Mouse (Mus musculus) brain, adult 2 months (tissue): ENCODE data around the gene Gjb5.

Source experiments
- DNase-seq: peaks from one replicate; pipeline ENCODE4 v3.0.0; 2011; ENCODE audit warnings: low read depth, low spot score

Gjb5 gene

GRCm38 (mm10) chr4:127358018-127358417 lies at the start of gene Gjb5:
Gjb5 (minus strand) TSS chr4:127358181.
- no peak for DNase-seq

- DNase-seq = peak; percentile 48
Measured at GRCm38 (mm10) chr4:127402614-127403013, 44.6 kb upstream of the Gjb5 start.

GRCm38 (mm10) chr4:127402166-127402565 lies 44.2 kb upstream of the Gjb5 start:
- peak; percentile 68 for DNase-seq

- peak; percentile 95 for DNase-seq
Measured at GRCm38 (mm10) chr4:127400165-127401145, 42.5 kb upstream of the Gjb5 start.

GRCm38 (mm10) chr4:127395591-127395990 lies 37.6 kb upstream of the Gjb5 start:
- DNase-seq = no peak

GRCm38 (mm10) chr4:127389645-127390044 lies 31.7 kb upstream of the Gjb5 start:
- peak; percentile 71 for DNase-seq

- no peak for DNase-seq
Measured at GRCm38 (mm10) chr4:127377344-127377743, 19.4 kb upstream of the Gjb5 start.

GRCm38 (mm10) chr4:127375541-127376177 lies 17.7 kb upstream of the Gjb5 start:
- DNase-seq = peak; percentile 24

GRCm38 (mm10) chr4:127374645-127375044 lies 16.7 kb upstream of the Gjb5 start:
- no peak for DNase-seq

GRCm38 (mm10) chr4:127373491-127373890 lies 15.5 kb upstream of the Gjb5 start:
- no peak for DNase-seq

- DNase-seq = no peak
Measured at GRCm38 (mm10) chr4:127371546-127371945, 13.6 kb upstream of the Gjb5 start.

GRCm38 (mm10) chr4:127370447-127370846 lies 12.5 kb upstream of the Gjb5 start:
- no peak for DNase-seq

- DNase-seq = peak; percentile 73
Measured at GRCm38 (mm10) chr4:127368379-127368973, 10.5 kb upstream of the Gjb5 start.

GRCm38 (mm10) chr4:127365834-127366233 lies 7.9 kb upstream of the Gjb5 start:
- no peak for DNase-seq

- peak; percentile 11 for DNase-seq
Measured at GRCm38 (mm10) chr4:127365433-127365832, 7.5 kb upstream of the Gjb5 start.

GRCm38 (mm10) chr4:127364431-127364830 lies 6.5 kb upstream of the Gjb5 start:
- no peak for DNase-seq

GRCm38 (mm10) chr4:127363331-127363730 lies 5.3 kb upstream of the Gjb5 start:
- DNase-seq = peak; percentile 19

- no peak for DNase-seq
Measured at GRCm38 (mm10) chr4:127362520-127362919, 4.5 kb upstream of the Gjb5 start.

GRCm38 (mm10) chr4:127354506-127355485 lies 3.2 kb downstream of the Gjb5 start:
- peak; percentile 42 for DNase-seq

- peak; percentile 16 for DNase-seq
Measured at GRCm38 (mm10) chr4:127353951-127354438, 4.0 kb downstream of the Gjb5 start, which contains the start of gene Gjb4. Gjb4 (minus strand) TSS chr4:127354081.

GRCm38 (mm10) chr4:127352594-127352993 lies 5.4 kb downstream of the Gjb5 start:
- peak; percentile 21 for DNase-seq
